Mouse (Mus musculus) 416B (cell line): Measurements from ENCODE around the gene Nr0b2.

Experiments
- DNase-seq: peaks from one replicate; pipeline ENCODE4 v3.0.0; 2011; ENCODE audit warnings: low read depth

The Nr0b2 gene

GRCm38 (mm10) chr4:133552768-133553447, at the start of gene Nr0b2:
TSS of gene Nr0b2 (plus strand) at chr4:133553376.
- DNase-seq, result peak; percentile 88

- DNase-seq, result no peak
Observed at GRCm38 (mm10) chr4:133504300-133504699, 48.9 kb upstream of the Nr0b2 start.

- DNase-seq, result no peak
Observed at GRCm38 (mm10) chr4:133504755-133505485, 48.3 kb upstream of the Nr0b2 start.

- no peak for DNase-seq
Observed at GRCm38 (mm10) chr4:133506573-133506972, 46.6 kb upstream of the Nr0b2 start.

- no peak for DNase-seq
Observed at GRCm38 (mm10) chr4:133508990-133509389, 44.2 kb upstream of the Nr0b2 start.

GRCm38 (mm10) chr4:133511050-133511449, 42.1 kb upstream of the Nr0b2 start:
- DNase-seq, result no peak

GRCm38 (mm10) chr4:133512511-133512910, 40.7 kb upstream of the Nr0b2 start:
- peak; percentile 15 for DNase-seq

- peak; percentile 71 for DNase-seq
Observed at GRCm38 (mm10) chr4:133512972-133513371, 40.2 kb upstream of the Nr0b2 start.

- DNase-seq, result no peak
Observed at GRCm38 (mm10) chr4:133518601-133519368, 34.4 kb upstream of the Nr0b2 start, which contains the start of gene Kdf1. TSS of gene Kdf1 (plus strand) at chr4:133518963.

- DNase-seq, result no peak
Observed at GRCm38 (mm10) chr4:133519369-133519665, 33.9 kb upstream of the Nr0b2 start.

- no peak for DNase-seq
Observed at GRCm38 (mm10) chr4:133521502-133521901, 31.7 kb upstream of the Nr0b2 start.

GRCm38 (mm10) chr4:133527788-133528187, 25.4 kb upstream of the Nr0b2 start:
- DNase-seq, result no peak

GRCm38 (mm10) chr4:133532777-133533176, 20.4 kb upstream of the Nr0b2 start:
- no peak for DNase-seq

GRCm38 (mm10) chr4:133536081-133536480, 17.1 kb upstream of the Nr0b2 start:
- DNase-seq, result no peak

GRCm38 (mm10) chr4:133536652-133537051, 16.5 kb upstream of the Nr0b2 start:
- DNase-seq, result no peak

GRCm38 (mm10) chr4:133545272-133546231, 7.6 kb upstream of the Nr0b2 start, which contains the start of gene Nudc:
TSS of gene Nudc (minus strand) at chr4:133545996.
- peak; percentile 93 for DNase-seq

GRCm38 (mm10) chr4:133552029-133552428, 1.1 kb upstream of the Nr0b2 start:
- no peak for DNase-seq

- no peak for DNase-seq
Observed at GRCm38 (mm10) chr4:133553448-133554330, 513 bp downstream of the Nr0b2 start.

GRCm38 (mm10) chr4:133557041-133557717, 4.0 kb downstream of the Nr0b2 start:
- DNase-seq, result no peak

GRCm38 (mm10) chr4:133559846-133560245, 6.7 kb downstream of the Nr0b2 start:
- peak; percentile 30 for DNase-seq
